Mouse (Mus musculus) cerebellum, postnatal 25 days (tissue): ENCODE measurements at regions not wholly inside any gene's neighbourhood (a gene's known extent, or its start where the extent isn't known, plus 50 kb on each side); places are given as distances from the start of the nearest gene placed in this dataset.
A peak's percentile ranks its signal among the peaks of the same experiment; 100 is the strongest.

Experiments used
- DNase-seq, 2 experiments: peaks; one replicate each; pipeline ENCODE4 v3.0.0; 2021; ENCODE audit warnings: mixed read lengths in 2 of 2

DNA sequence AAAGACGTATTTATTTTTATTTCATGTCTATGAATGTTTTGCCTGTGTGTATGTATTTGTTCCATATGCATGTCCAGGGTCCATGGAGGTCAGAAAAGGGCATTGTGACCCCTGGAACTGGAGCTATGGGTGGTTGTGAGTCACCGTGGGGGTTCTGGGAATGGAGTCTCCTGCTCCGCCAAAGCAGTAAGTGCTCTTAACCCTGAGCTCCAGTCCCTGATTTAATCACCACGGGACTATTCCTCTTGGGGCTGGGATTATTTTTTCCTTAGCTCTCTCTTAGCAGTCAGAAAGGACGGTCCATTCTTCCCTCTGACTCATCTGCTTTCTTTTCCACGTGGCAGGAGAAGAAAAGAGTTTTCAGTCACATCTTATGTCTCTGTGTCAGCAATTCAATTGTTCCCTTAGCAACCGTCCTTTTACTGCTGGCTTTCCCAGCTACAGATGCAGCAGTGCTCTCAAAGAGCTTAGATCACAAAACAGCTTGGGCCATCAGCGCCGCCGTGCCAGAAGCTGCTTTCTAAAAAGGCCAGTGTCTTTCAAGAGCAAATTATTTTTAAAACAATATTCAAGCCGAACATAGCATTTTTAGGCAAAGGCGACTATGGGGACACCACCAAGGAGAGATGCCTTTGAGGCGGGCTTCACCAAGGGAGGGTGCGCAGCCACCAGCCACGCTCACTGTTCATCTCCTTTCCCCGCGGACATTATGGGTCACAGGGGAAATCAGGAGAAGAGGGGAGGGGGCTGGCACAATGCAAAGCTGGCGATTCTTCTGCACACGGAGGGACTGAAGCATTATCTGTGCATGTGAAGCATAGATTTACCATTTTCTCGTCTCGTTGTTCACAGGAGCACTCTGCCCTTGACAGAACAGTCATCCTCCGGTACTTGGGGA is 110.8 kb downstream of the Map3k7 start:
- DNase-seq: peak; percentile 24 to 33

DNA sequence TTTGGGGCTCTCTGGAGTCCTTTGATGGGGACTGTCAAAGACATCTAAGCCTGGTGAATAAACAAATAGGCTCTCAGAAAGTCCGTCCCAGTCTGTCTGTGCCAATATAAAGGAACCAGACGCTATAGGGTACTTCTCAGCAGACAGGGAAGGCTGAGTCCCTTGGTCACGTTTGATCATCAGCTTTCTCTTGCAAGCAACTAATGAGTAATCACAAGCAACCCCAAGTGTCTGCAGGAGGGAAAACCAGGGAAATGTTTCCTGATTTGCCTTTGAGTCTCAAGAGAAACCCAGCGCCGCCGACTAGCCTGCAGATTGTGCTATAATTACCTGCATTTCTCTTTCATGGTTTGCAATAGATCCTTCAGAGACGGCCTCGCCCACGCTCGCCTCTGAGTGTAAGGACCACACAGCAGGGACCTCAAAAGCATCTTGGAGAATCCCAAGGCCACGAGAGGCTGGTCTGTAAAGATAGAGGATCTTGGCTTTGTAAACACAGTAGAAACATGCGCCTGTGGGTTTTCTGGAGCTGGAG is 112.6 kb downstream of the Map3k7 start:
- no peak for DNase-seq

DNA sequence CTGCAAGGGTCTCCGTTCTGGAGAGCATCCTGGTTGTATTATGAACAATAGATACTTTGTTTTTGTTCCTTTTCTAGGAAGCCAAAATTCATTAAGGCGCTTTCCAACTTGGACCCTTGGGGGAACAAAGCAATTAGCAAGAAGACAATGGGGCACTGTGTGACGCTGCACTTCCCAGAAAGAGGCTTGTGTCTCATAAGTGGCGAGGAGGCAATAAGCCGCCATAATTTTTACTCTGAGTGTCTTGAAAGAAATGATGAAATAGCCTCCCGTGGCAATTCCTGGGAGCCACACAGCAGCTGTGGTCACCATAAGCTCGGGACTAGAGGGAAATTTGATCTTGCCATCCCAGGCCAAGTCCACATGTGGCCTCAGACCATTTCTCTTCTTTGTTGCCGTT is 119.6 kb downstream of the Map3k7 start:
- no peak for DNase-seq

DNA sequence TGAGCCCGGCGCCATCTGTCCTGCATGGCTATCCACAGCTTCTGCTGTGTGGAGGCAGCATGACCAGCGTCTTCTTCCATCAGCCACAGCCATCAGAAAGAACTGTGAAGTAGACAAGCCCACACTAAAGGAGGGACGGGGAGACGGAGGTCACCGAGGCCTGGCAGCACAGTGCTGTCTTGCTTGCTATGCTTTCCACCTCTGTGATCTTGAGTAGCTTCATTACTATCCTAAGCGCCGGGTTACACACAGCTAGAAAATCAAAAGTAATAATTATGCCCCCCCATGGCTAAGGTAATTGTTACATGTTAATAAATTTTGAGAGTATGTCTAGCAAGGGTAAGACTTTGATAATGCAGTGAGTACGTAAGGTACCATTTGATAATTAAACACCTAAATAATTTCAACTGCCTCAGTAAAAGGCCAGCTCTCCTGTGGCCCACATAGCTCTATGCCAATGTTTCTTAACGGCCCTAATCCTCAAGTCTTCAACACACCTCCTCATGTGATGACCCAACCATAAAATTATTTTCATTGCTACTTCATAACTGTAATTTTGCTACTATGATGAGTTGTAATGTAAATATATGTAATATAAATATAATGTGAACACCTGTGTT is 120.5 kb downstream of the Map3k7 start:
- DNase-seq: no peak

DNA sequence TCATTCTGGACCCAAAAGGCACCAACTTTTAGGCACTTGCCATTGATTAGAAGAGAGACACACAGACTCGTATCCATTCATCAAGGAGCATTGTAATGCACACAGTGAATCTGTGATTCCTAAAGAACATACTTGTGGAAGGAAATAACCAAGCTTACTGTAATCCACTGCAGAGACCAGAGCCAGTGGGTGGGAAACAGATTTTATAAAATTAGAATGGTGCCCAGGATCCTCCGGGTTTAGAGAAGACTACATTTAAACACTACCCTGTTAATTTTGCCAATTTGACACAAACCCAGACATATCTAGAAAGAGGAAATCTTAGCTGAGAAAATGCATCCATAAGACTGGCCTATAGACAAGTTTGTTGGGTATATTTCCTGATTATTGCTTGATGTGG is 121.1 kb downstream of the Map3k7 start:
- no peak for DNase-seq

DNA sequence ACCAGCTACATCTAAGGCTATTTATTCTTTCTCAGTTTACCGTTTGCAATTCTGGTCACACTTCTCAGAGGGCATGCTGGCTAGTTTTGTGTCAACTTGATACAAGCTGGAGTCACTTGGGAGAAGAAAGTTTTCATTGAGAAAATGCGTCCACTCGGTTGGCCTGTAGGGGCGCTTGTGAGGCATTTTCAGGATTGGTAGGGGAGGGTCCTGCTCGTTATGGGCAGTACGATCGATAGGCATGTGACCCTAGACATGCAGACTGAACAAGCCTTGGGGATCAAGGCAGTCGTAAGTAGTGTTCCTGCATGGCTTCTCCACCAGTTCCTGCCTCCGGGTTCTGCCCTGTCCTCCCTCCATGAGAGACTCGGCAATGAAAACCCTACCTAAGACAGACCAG is 127.2 kb downstream of the Map3k7 start:
- no peak for DNase-seq

DNA sequence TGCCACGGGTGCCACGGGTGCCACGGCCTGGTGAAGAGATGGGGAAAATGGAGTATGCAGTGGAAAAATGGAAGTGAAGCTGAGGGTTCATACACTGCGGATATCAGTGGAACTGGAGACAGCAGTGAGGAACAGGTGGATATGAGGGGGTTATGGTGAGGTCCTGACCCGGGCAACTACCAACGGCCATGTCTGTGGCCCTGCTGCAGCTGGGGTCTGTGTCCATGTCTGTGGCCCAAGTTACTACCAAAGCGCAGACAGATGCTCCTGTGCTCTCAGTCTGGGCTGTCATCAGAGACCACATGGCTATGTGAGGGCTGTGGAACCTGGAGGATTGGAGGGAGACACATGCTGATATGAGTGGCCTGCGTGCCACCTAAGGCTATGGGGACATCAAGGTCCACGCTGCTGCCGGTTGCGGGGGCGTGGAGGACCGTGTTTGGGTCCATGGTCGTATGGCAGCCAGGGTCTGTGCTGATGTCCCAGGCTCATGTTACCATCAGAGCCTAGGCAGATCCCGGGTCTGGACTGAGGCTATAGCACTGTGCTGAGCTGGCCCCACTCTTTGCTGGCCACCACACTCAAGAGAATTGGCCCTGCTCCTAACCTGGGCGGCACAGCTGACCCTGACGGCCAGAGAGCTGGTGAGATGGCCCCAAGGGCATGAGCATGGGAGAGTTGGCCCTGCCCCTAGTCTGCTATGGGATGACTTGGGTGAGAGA is 128.6 kb downstream of the Map3k7 start:
- DNase-seq: no peak

DNA sequence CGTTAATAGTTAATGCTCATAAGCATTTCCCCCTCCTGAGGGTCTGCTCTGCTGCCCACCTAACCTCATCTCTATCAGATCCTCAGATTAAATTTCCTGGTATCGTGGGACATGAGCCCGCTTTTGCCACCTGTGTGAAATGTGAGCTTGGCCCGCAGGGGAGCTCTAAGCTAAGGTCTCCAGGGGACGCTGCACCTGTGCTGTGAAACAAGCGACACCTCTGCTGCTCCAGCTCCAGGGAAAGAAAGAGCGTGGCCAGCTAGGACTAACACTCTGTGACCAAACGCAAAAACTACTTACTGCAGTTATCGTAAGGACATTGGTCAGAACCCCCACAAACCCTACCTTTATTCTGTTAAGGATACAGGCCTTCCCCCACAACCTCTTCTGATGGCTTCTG is 134.3 kb downstream of the Map3k7 start:
- DNase-seq: no peak

DNA sequence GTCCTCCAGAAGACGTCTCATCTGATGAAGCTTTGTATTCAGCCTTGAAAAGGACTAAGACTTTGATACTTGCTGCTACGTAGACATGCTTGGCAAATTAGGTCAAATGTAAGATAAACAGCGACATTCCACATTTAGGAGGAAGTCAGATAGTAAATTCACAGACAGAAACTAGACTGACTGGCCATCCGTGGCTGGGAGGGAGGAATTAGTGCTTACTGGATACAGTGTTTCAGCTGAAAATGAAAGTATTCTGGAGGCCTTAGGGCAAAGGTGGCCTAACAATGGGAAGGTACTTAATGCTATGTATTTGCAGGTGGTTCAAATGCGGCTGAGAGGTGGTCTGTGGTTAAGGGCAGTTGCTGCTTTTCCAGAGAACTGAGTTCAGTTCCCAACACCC is 137.1 kb downstream of the Map3k7 start:
- DNase-seq: no peak

DNA sequence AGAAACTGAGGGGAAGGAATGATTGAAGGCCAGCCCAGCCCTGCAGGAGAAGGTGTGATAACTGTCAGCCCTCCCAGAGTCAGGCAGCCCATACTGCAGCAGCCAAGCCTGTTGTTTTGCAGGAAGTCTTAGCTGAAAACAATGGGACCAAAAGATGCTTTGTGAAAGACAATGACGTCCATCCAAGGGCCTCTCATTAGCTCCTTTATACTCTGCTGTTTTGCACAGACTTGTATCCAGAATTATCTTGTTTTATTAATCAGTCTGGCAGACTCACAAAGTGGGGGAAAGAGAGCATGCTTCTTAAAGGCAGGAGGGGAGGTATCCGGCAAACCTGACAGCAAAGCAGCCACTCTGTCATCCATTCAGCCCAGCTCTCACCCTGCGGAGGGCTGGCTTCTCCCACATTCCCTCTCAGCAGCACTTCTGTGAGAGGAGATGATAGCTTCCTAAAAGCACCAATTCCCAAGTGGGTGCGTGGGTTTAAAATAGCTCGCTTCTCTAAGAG is 131.9 kb upstream of the Bach2 start:
- DNase-seq: no peak

DNA sequence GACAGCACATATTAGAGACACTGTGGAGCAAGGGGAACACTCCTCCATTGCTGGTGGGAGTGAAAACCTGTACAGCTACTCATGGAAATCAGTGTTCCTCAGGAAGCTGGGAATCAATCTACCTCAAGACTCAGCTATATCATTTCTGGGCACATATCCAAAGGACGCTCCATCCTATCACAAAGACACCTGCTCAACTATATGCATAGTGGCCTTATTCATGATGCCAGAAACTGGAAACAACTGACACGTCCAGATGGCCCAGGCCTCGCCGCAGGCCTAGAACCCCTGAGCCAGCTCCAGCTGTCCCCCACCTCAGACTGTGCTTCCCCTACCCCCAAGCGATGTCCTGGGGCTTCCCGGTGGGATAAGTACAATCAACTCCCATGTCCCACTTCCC is 116.3 kb upstream of the Bach2 start:
- DNase-seq: peak in 1 of 2 experiments; percentile 7

DNA sequence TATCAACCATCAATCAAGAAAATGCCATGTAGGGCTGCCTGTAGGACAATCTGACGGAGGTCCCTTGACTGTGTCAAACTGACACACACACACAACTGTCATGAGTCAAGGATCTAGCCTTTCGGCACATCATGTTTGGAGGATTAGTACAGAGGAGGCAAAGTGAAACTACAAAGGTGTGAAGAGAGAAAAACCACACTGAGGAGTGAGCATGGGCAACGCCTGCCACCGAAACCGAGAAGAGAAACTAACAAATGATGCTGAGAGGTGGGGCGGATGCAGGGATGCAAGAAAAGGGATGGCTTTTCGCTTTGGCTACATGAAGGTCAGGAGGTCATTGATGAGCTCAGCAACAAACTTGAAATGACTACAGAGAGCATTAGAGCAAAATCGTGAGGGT is 111.8 kb upstream of the Bach2 start:
- DNase-seq: no peak

DNA sequence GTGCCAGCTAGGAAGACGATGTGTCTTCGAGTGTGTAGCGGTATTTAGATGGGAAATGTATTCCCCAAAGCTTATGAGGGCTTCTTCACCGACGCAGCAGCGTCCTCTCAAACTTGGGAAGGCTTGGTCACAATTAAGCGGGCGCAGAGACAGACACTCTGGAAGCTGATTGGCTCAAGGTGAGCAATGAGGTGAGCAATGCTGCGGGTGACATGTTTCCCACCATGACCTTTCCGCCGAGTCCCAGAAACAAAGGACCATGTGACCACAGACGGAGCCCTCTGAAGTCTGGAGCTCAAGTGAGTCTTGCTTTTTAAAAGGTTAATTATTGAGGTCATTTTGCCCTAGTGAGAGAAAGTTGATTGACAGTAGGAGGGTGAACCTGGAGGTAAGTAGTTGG is 108.0 kb upstream of the Bach2 start:
- DNase-seq: no peak

DNA sequence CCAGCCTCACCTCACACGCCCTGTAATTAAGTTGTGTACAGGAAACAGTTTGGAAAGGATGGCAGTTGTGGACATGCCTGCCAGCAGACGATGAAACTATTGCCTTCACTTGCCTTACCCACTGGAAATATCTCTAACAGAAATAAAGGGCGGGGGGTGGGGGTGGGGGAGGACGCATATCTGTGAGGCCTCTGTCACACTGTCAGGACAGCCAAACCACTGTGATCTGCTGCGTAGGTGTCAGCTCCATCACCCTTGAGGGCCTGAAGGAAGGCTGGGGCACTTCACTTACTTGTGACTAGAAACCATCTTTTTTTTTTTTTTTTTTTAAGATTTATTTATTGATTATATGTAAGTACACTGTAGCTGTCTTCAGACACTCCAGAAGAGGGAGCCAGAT is 106.8 kb upstream of the Bach2 start:
- no peak for DNase-seq

DNA sequence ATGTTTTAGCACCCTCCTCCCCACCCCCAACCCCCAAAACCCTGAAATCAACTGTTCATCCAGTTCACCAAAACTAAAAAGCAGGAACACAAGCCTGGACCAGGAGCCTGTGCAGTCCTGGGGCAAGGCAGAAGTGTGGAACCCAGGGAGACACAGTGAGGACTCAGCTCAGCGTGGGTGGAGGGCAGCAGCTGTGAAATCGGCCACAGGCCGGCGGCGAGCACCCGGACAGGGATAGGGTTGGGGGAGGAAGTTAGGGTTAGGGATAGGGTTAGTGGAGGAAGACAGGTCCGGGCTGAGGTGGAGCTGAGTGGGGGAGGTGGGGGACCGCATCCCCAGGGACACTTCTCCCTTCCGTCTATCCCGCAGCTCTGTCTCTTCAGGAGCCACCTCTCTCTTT is 102.5 kb upstream of the Bach2 start:
- no peak for DNase-seq

DNA sequence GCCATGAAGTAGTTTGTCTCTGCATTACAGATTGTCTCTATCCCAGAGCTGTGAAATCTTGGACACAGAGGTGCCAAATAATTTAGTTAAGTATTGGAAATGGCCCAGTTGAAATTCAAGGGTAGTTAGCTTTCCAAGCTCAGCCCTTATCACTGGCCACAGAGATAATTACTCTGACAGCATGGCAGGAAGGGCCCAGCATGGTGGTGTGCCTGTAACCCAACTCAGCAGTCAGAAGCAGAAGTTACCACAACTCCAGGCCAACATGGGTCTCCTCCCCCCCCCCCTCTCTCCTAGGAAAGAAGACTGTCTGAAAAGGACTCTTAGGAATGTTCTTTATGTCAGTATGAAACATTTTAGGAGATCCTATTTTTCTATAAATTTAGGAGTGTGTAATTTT is 101.4 kb upstream of the Bach2 start:
- no peak for DNase-seq

DNA sequence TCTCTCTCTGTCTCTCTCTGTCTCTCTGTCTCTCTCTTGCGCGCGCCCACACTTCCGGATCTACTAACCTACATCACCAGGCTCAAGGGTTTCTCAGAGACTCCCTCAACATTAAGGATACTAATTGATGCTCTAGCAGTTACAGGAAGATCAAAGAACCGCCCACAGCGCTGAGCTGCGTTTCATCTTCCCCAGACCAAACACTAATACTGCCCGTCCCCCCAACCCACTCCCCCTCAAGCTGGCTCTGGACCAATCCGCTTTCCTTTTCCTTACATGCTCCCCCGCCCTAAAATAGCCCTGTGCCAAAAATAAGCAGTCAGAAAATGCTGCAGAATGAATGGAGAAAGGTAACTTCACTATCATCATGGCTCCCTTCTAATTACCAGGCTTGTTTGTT is 100.6 kb upstream of the Bach2 start:
- no peak for DNase-seq

DNA sequence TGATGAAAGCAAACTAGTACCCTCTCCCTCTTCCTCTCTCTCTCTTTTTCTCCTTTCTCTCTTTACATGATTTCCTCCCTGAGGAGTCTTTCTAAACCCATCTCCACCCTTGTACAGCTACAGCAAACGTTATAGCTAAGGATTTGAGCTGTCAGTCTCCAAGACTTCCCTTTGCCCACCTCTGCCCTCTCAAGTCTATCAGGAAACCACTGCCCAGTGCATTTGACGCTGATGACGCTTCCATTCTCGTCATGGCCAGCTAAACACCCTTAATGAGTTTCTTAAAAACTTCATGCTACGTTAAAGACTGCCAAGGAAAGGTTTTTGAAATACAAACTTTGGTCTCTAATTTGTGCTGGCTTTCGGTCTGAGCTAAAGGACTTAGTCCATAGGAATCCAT is 99.0 kb upstream of the Bach2 start:
- DNase-seq: no peak

DNA sequence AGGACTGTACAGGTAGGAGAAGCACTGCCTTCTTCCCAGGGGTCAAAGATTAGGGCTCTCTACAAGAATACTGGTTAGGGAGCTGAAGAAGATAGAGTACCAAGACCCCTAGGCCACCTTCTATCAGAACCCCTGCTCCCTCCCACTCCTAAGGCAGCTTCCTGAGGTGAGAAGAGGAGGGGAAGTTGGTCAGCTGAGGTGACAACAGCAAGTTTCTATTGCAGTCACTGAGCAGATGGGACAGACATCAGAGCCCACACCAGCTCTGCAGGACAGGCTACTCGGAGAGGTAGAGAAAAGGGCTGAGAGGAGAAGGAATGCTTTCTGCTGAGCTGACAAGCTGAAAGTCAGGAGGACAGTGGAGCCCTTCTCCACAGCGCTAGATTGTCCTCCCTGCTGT is 98.5 kb upstream of the Bach2 start:
- DNase-seq: no peak

DNA sequence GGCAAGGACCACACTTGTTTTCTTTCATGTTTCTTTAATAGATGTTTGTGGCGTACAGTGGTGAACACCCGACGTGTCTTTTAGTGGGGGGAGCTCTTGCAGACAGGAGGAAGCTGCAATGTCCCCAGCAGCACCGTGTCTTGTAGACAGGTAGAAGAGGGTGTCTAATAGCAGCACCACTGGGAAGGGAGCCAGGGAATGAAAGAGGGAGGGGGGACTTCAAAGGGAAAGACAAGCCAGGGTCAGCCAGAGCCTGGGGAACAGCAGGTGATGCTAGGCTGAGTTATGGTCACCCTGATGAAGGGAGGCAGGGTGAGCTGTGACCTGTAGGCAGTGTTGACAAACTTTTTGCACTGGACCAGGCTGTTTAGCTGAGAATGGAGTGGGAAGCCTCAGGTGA is 96.4 kb upstream of the Bach2 start:
- DNase-seq: no peak

DNA sequence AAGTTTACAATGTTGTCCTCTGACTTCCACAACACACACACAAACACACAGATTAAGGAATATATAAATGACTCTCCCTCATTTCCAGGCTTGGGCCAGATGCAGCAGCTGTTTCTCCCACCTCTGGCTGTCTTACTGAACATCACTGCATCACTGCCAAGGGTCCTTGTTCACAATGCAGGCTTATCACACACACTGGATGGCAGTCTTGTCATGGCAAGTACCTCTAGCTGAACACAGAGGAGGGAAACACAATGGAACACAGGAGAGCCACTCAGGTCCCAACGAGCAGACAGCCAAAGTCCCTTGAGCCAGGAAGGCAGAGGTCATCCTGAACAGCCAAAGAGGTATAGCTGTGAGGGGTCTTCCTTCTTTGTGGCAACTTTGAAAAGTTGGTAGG is 91.5 kb upstream of the Bach2 start:
- DNase-seq: no peak

DNA sequence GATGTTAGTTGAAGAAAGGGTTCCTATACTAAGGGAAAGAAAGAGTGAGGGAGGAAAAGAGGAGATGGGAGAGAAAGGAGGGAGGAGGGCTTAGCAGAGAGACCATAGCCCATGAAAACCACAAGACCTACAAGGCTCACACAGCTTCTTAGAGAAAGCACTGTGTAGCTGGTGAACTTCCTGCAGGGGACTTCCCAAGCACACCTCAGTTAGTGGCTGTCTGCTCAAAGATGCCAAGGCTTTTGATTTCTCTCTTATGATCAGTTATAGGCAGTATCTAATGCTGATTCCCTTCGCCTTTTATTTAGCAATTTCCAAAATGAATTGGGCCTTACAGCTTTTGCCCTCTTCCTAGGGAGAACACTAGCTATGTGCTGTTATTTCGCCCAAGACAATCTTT is 90.0 kb upstream of the Bach2 start:
- no peak for DNase-seq

DNA sequence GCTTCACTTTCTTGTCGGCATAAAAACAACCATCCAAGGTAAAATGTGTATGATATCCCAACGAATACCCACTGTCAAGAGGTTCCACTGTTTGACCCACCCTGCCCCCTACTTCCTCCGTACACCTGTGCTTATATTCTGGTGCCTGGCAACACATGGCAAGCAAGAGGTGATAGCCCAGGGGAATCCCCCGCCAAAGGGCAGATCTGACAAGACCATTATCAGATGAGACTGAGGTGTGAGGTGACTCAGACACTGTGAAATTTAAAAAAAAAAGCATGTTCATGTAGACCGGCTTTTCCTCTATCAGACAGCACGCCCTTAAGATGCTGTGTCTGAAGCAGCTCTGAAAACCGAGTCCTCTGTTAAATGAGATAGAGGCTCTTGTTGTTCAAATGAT is 89.4 kb upstream of the Bach2 start:
- no peak for DNase-seq

DNA sequence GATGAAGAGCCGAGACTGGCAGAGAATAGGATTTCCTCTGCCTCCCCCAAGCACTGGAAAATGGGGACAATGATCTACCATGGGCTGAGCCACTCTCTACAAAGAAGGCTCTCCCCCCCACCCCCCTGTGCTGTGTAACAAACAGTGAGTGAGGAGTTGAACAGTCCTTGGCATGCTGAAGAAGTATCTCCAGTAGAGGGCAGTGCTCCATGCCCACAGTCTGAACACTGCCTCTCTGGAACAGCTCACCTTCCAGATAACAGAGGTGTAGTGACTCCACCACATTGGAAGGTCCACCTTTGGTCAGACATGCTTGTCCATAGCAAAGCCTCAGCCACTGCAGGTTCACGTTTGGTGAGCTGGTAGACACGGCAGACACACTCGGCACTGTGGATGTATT is 85.2 kb upstream of the Bach2 start:
- peak; percentile 25 to 58 for DNase-seq
